Mouse (Mus musculus) stomach, postnatal 0 days (tissue): ENCODE data around the gene Nat8f6. TPM values are rescaled to one million over a fixed set of nuclear protein-coding genes. Genes with fewer than 3 reads are reported as not detected.
A peak's percentile ranks its signal among the peaks of the same experiment; 100 is the strongest.
"Not testable (repeated sequence)": the region's sequence is repeated elsewhere in the genome, so short reads cannot be mapped to it uniquely, and the experiment has no call there.

Experiments used
- ATAC-seq: fragments of 200-750 bp; cut with Nextera tagmentation; 2 replicates; pipeline ENCODE4 v1.8.0; 2017; ENCODE audit not compliant: low FRiP score, low TSS enrichment
- DNase-seq: peaks from one replicate; pipeline ENCODE4 v3.0.0-alpha.2; 2016; ENCODE audit warnings: low spot score
- H3K27ac ChIP-seq: fragments of 300-500 bp; sonication (generic); replicated peaks from 2 replicates; pipeline ENCODE4 v1.5.1; 2014; ENCODE audit warnings: mild to moderate bottlenecking, control low read depth
- H3K27me3 ChIP-seq: fragments of 300-500 bp; sonication (generic); 2 replicates; pipeline ENCODE4 v1.6.1; 2014; ENCODE audit warnings: low read length; ENCODE audit not compliant: control insufficient read depth, insufficient read depth
- H3K36me3 ChIP-seq: fragments of 300-500 bp; sonication (generic); 2 replicates; pipeline ENCODE4 v1.6.1; 2014; ENCODE audit warnings: low read length, mixed read lengths; ENCODE audit not compliant: control insufficient read depth, insufficient read depth
- H3K4me1 ChIP-seq: fragments of 300-500 bp; sonication (generic); replicated peaks from 2 replicates; pipeline ENCODE4 v1.6.1; 2014; ENCODE audit warnings: antibody characterized with exemption; ENCODE audit not compliant: control insufficient read depth, insufficient read depth
- H3K4me2 ChIP-seq: fragments of 300-500 bp; sonication (generic); replicated peaks from 2 replicates; pipeline ENCODE4 v1.6.1; 2014; ENCODE audit warnings: low read depth, mild to moderate bottlenecking, control low read depth, moderate library complexity
- H3K4me3 ChIP-seq: fragments of 300-500 bp; sonication (generic); 2 replicates; pipeline ENCODE4 v1.5.1; 2014; ENCODE audit warnings: low read depth, low read length, control low read depth
- H3K9ac ChIP-seq: fragments of 300-500 bp; sonication (generic); 2 replicates; pipeline ENCODE4 v1.6.1; 2014; ENCODE audit warnings: mild to moderate bottlenecking, low read length, control low read depth, mixed read lengths
- H3K9me3 ChIP-seq: fragments of 300-500 bp; sonication (generic); 2 replicates; pipeline ENCODE4 v1.6.1; 2016; ENCODE audit warnings: low read length; ENCODE audit not compliant: control insufficient read depth
- CTCF ChIP-seq: IDR thresholded peaks from 2 replicates; pipeline ENCODE4 v1.5.1; 2016; ENCODE audit warnings: antibody characterized with exemption, low read depth, mild to moderate bottlenecking, moderate library complexity
- EP300 ChIP-seq: optimal IDR thresholded peaks from 2 replicates; pipeline ENCODE3; 2016; ENCODE audit warnings: antibody characterized with exemption
- WGBS: fragments of 180-500 bp; shearing (Covaris S2); extraction: QIAGEN DNeasy Blood & Tissue Kit; methylation state at CpG from one replicate; pipeline ENCODE4 v1.1.7; 2014; 5-methylcytosine and 5-hydroxymethylcytosine counted together
- polyA plus RNA-seq: library from polyadenylated mRNA; unstranded; fragments of >200 nt; fragmentation: Nextera tagmentation; extraction: Ambion mirVana; gene quantifications from 2 replicates; pipeline ENCODE4 v1.2.1, GENCODE M21; 2015

The Nat8f6 gene
- polyA plus RNA-seq, 1 experiment from 2014 or later, result not detected

DNA sequence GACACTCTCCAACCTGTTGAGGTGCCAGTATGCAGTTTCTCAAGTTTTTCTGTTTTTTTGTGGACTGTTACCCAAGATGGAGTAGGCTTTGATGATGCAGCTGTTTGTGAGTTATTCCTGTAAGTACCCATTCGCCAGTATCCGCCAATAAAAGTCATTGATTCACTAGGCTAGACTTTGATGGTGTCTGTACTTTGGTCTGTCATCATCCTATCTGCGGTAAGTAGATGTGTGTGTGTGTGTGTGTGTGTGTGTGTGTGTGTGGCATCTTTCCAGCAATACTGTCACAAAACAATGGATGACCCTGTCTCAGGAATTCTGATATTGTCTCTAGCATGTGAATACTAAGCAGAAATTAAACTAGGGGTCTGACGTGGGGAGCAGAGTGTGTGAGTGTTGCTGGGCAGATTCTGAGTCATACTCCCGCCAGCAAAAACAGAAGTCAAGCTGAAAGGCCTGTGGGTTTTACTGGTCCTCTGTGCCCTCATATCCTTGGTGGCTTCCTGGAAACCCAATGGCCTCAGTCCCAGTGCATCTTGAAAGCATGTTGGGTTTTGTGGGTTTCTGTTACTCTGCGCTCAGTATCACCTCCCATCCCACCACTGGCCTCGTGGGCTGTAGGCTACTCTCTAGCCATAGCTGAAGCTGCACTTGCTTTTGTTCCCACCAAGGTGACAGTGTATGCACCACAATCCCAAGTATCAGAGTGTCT is 30.5 kb upstream of the Nat8f6 start:
- Histone ChIP-seq H3K4me3 (no peak overlapping the region), H3K9ac (no peak overlapping the region), H3K4me2 (no peak overlapping the region), H3K9me3 (no peaks in the 10 kb centered on the region), H3K4me1 (no peaks in the 10 kb centered on the region), H3K36me3 (no peaks in the 10 kb centered on the region), H3K27me3 (no peaks in the 10 kb centered on the region), H3K27ac (no peak overlapping the region)
- ATAC-seq, result no peak
- DNase-seq, result no peak
- TF ChIP-seq CTCF (no peak), EP300 (no peak)
- 81% methylated on average over 7 of the region's 7 CpGs for WGBS

DNA sequence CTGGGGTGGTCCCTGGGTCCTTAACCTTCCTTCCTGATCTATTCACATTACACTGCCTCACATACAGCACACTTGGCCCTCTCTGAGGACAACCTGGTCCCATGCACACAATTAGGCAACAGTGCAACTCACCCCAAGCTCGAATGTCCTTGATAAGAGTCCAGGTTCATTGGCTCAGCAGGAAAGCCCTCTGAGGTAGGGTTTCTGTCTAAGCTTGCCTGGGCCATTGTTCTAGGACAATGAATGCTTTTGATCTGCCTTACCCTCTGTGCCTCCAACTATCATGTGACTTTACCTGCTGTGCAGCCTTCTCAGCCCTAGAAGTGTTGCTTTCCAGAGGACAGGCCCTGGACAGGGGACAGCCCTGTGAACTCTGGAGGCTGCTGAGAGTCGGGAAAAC is 28.5 kb upstream of the Nat8f6 start:
- Histone ChIP-seq H3K27me3 (no peaks in the 10 kb centered on the region), H3K36me3 (no peaks in the 10 kb centered on the region), H3K9ac (no peak overlapping the region), H3K4me1 (no peaks in the 10 kb centered on the region), H3K4me2 (no peak overlapping the region), H3K27ac (no peak overlapping the region), H3K4me3 (no peak overlapping the region), H3K9me3 (no peaks in the 10 kb centered on the region)
- no peak for ATAC-seq
- 24% methylated on average over 2 of the region's 2 CpGs for WGBS
- DNase-seq, result no peak
- TF ChIP-seq CTCF (no peak), EP300 (no peak)

DNA sequence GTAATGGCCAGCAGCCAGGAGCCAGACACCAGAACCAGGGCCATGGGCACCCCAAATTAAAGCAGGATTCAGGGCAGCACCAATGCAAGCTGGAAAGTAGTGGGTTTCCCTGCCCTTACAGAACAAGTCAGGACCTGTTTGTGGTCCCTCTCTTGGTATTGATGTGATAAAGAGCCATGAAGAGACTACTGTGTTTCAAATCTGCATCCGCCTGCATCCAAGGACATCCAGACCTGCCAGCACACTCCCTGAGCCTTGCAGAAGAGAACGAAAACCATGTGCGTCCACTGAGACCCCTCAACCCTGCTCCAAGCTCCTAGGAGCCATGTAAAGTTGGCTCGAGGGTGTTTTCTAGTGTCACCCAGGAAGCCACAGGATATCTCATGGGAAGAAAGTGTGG is 27.4 kb upstream of the Nat8f6 start:
- Histone ChIP-seq H3K9me3 (no peaks in the 10 kb centered on the region), H3K4me3 (no peak overlapping the region), H3K9ac (no peak overlapping the region), H3K27me3 (no peaks in the 10 kb centered on the region), H3K27ac (no peak overlapping the region), H3K36me3 (no peaks in the 10 kb centered on the region), H3K4me1 (no peaks in the 10 kb centered on the region), H3K4me2 (no peak overlapping the region)
- no peak for TF ChIP-seq CTCF
- TF ChIP-seq EP300, result no peak
- ATAC-seq, result no peak
- WGBS, result 86% methylated on average over 4 of the region's 4 CpGs
- DNase-seq, result no peak

DNA sequence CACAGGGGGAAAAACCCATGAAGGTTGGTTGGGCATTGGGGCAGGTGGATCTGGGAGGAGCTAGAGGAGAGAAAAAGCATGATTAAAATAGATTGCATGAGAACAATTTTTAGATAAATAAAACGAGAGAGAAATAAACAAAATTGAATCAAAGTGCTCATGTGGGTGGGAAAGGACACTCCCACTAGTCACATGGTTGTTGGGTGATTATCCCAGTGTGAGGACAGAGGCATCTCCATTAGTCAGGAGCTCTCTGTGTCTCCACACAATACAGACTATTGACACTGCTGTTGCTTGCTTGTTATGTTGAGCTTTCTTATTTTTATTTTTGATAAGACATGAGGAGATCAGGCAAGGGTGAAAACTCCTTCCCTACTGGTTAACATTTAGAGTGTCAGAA is 26.2 kb upstream of the Nat8f6 start:
- no peaks in the 10 kb centered on the region for H3K36me3 ChIP-seq
- H3K4me3 ChIP-seq, result no peak overlapping the region
- no peaks in the 10 kb centered on the region for H3K9me3 ChIP-seq
- DNase-seq (no peak), ATAC-seq (no peak)
- H3K27me3 ChIP-seq, result no peaks in the 10 kb centered on the region
- WGBS, result 15% methylated on average over 1 of the region's 1 CpGs
- TF ChIP-seq EP300 (no peak), CTCF (no peak)
- no peak overlapping the region for H3K27ac ChIP-seq
- H3K9ac ChIP-seq, result no peak overlapping the region
- H3K4me2 ChIP-seq, result no peak overlapping the region
- H3K4me1 ChIP-seq, result no peaks in the 10 kb centered on the region

DNA sequence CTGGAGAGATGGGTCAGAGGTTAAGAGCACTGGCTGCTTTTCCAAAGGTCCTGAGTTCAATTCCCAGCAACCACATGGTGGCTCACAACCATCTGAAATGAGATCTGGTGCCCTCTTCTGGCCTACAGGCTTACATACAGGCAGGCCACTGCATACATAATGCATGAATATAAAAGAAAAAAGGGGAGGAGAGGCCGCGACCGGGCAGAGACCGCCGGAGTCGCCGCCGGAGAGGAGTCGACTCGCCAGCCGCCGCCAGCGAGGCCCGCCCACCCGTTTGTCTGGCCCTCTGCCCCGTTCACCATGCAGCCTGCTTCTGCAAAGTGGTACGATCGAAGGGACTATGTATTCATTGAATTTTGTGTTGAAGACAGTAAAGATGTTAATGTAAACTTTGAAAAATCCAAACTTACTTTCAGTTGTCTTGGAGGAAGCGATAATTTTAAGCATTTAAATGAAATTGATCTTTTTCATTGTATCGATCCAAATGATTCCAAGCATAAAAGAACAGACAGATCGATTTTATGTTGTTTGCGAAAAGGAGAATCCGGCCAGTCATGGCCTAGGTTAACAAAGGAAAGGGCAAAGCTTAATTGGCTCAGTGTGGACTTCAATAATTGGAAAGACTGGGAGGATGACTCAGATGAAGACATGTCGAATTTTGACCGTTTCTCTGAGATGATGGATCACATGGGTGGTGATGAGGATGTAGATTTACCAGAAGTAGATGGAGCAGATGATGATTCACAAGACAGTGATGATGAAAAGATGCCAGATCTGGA is 23.1 kb upstream of the Nat8f6 start:
- WGBS, result 79% methylated on average over 25 of the region's 25 CpGs
- not testable (repeated sequence) for H3K9ac ChIP-seq, ATAC-seq, H3K4me2 ChIP-seq, H3K4me1 ChIP-seq, H3K27me3 ChIP-seq, H3K4me3 ChIP-seq, H3K36me3 ChIP-seq, H3K9me3 ChIP-seq, H3K27ac ChIP-seq, DNase-seq
- peak; percentile 18 for TF ChIP-seq CTCF

DNA sequence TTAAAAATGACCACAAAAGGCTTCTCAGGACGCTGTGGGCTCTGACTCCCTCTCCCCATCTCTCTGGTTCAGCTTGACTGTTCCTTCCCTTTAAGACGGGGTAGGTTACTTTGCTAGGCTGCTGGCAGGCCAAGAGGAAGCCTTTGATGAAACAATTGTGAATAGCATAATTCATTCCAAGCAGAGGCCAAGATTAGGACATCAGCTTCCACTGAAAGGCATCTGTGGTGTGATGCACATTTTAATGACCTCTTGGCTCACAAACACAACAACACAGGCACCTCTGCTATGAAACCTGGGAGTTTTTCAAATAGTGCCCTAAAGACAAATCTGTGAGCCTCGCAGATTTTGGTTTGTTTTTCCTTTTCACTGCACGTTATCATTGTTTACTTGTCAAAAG is 19.2 kb upstream of the Nat8f6 start:
- H3K4me2 ChIP-seq, result no peak overlapping the region
- WGBS, result 43% methylated on average over 4 of the region's 4 CpGs
- H3K9me3 ChIP-seq, result no peaks in the 10 kb centered on the region
- no peak overlapping the region for H3K9ac ChIP-seq
- no peaks in the 10 kb centered on the region for H3K4me1 ChIP-seq
- H3K27me3 ChIP-seq, result no peaks in the 10 kb centered on the region
- no peak overlapping the region for H3K4me3 ChIP-seq
- no peak overlapping the region for H3K27ac ChIP-seq
- no peaks in the 10 kb centered on the region for H3K36me3 ChIP-seq
- ATAC-seq (no peak), DNase-seq (no peak)
- TF ChIP-seq EP300 (no peak), CTCF (no peak)
